Mouse (Mus musculus): ENCODE measurements around the gene Alk. TPM values are rescaled to one million over a fixed set of nuclear protein-coding genes. Genes with fewer than 3 reads are reported as not detected.

Gene Alk
- not detected in 2 replicates for polyA plus RNA-seq (2012)

- TF ChIP-seq GATA1 (IDR thresholded peaks at IDR 0.05; ENCODE audit: low read length) = no peak
Observed at GRCm38 (mm10) chr17:72604610-72604980, at the start of gene Alk. TSS of gene Alk (minus strand) at chr17:72604627.

DNA sequence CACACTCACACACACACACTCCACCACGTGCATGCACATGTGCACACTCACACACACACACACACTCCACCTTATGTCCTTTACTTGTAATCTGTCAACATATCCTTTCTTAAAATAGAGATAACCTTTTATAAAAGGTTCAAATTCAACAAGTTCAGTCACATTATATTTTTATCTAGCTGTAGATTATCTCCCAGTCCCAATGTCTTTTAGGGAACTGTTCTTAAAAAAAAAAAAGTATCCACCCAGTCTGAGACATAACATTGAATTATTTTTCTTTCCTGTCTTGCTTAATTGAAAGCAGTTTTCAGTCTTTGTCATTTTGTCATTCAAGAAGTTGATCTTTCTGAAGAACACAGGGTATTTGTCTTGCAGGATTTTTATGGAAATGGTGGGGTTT is 48.4 kb upstream of the Alk start:
- TF ChIP-seq GATA1 (IDR thresholded peaks at IDR 0.05; ENCODE audit: low read length) = no peak

- TF ChIP-seq GATA1 (IDR thresholded peaks at IDR 0.05; ENCODE audit: low read length) = no peak
Observed at GRCm38 (mm10) chr17:72648607-72649217, 44.3 kb upstream of the Alk start.

DNA sequence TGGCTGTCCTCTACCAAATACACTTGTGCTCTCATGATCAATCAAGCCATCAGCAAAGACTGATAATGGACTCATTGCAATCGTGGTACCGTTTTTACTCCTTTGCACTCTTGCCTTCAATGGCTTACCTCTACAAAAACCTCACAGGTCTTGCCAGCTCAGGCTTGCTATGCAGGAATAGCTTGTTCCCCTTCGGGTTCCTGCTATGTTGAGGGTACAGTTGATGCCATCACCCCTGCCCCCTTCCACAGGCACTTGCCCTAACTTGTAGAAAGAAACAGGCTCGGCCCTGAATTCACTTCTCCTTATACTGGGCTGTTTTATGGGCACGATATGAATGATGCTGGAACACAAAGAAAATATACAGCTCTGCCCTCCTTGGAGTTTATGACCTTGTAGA is 41.7 kb upstream of the Alk start:
- no peak for TF ChIP-seq GATA1 (IDR thresholded peaks at IDR 0.05; ENCODE audit: low read length)

GRCm38 (mm10) chr17:72640095-72640494 is 35.7 kb upstream of the Alk start:
- TF ChIP-seq GATA1 (IDR thresholded peaks at IDR 0.05; ENCODE audit: low read length) = no peak

- TF ChIP-seq GATA1 (IDR thresholded peaks at IDR 0.05; ENCODE audit: low read length) = no peak
Observed at GRCm38 (mm10) chr17:72639400-72639799, 35.0 kb upstream of the Alk start.

- TF ChIP-seq GATA1 (IDR thresholded peaks at IDR 0.05; ENCODE audit: low read length) = no peak
Observed at GRCm38 (mm10) chr17:72606251-72606650, 1.8 kb upstream of the Alk start.

DNA sequence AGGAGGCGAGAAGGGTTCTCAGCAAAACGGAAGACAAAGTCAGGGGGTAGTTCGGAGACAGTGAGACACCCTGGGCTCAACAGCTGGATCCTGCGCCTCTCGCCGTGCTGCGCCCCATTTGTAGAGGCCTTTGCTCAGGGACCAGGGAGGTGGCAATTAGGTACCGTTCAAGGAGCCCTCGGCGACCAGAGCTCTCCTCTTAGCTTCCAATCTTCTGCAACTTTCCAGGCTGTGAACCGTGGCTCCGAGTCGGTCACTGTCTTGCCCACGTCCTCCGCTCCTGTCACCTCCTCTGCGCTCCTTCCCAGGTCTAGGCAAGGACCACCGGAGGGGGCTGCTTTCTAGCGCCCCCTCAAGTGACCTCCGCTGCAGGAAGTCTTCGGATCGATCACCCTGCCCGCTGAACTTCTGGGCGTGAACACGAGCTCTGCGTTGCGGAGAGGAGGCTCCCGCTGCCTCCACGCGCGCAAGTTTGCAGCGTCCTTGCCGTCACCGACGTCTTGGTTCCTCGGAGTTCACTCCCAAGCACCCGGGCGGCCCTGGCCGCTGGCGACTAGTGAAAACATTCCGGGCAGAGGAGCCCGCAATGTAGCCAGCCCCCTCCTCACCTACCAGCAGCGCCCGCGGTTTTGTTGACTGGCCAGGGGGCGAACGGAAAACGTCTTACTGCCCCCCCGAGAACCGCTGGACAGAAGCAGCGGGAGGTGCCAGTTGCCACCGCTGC is 379 bp downstream of the Alk start:
- no peak for TF ChIP-seq GATA1 (IDR thresholded peaks at IDR 0.05; ENCODE audit: low read length)

DNA sequence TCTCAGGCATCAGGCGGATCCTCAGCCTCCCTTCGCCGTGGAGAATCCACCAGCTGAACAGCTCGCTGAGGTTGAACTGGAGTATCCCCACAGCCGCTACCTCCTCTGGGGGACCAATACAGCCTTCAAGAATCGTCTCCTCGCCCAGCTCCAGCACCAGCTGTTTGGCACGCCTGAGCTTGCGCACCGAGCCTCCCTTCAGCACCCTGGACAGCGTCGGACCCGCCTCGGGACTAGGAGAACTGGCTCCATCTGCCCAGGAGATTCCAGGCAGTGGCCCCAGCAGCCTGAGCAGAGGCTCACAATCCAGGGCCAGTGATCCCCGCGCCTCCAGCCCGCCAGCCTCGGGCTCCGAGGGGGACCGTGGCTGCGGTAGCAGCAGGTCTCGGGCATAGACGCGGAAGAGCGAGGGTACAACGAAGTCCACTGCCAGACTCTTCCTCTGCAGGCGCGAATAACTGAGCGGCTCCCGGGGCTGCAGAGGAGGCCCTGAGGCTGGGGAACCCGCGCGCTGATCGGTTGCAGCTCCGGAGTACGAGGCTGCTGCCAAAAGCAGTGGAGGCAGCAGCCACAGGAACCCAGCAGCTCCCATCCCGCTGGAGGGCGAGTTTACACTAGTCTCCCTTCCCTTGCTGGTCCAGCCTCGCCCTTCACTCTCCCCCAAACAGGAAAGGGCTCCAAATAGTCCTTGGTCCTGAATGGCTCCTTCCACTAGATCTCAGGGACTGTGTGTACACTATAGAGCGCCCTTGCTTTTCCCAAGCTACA is 1.1 kb downstream of the Alk start:
- no peak for TF ChIP-seq GATA1 (IDR thresholded peaks at IDR 0.05; ENCODE audit: low read length)

DNA sequence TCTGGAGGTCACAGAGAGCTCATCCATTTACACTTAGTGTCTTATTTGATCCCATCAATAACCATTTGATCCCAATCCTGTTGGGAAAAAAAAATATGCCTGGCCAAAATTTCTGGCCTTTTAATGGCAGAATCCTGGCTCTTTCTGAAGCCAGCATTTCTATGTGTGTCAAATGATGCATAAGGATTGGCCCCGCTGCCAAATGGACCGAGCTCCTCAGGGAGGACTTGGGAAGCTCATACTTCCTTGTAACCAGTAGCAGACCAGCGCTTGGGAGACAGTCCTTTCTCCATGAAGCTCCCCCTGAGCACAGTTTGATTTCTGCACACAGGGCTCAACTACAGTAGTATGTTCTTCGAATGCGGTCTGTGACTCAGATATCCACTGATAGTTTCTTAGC is 3.6 kb downstream of the Alk start:
- no peak for TF ChIP-seq GATA1 (IDR thresholded peaks at IDR 0.05; ENCODE audit: low read length)

DNA sequence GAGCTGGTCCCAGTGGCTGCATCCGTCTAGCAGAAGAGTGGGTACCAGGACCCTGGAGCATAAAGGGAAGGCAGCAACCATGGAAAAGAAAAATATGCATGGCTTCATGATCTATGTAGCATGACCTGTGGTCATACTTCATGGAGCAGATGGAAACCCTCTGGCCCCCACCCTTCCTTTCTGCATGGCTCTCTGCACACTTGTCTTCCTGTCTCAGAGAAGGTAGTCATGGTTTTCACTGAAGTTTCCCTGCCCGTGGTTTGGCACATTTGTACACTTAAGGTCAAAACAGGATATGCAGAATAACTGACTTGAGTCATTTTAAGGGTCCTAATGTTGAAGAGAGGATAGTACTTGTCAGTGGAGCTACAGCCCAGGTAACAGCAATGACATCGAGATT is 16.8 kb downstream of the Alk start:
- TF ChIP-seq GATA1 (IDR thresholded peaks at IDR 0.05; ENCODE audit: low read length) = no peak

DNA sequence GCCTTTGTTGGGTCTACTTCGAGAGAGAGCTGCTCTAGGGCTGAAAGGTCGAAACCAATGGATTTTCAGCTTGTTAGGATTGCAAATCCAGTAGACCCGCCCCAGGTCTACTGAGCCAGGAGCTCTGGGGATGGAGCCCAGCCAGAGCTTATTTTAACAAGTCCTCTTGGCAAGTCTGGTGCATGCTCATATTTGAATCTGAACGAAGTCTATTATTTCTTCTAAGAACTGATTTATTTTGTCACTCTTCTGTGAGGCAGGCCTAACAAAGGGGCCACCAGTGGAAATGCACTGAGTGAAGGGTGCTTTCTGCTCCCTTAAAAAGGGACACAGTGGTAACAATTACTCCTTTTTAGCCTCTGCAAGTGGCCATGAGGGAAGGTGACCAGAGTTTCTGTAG is 24.3 kb downstream of the Alk start:
- no peak for TF ChIP-seq GATA1 (IDR thresholded peaks at IDR 0.05; ENCODE audit: low read length)

GRCm38 (mm10) chr17:72579321-72579720 is 25.1 kb downstream of the Alk start:
- TF ChIP-seq GATA1 (IDR thresholded peaks at IDR 0.05; ENCODE audit: low read length) = no peak

GRCm38 (mm10) chr17:72571379-72571778 is 33.0 kb downstream of the Alk start:
- TF ChIP-seq GATA1 (IDR thresholded peaks at IDR 0.05; ENCODE audit: low read length) = no peak

DNA sequence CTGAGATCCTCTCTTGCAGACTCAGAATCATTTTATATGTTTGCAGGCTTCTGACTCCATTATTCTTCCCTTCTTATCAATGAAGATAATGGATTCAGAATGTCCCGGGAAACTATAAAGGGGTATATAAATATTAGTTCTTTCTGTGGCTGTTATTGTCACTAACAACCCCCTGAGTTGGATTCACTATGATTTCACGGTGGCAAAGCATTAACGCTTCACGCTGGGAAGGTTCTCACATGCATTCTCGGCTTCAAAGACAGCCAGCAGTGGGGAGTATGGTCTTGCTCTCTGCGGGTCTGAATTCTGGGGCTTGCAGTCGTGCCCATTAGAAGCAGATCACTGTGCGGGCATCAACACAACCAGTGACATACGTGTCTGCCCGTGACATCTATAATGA is 34.9 kb downstream of the Alk start:
- no peak for TF ChIP-seq GATA1 (IDR thresholded peaks at IDR 0.05; ENCODE audit: low read length)

GRCm38 (mm10) chr17:72563423-72563822 is 41.0 kb downstream of the Alk start:
- no peak for TF ChIP-seq GATA1 (IDR thresholded peaks at IDR 0.05; ENCODE audit: low read length)

- TF ChIP-seq GATA1 (IDR thresholded peaks at IDR 0.05; ENCODE audit: low read length) = no peak
Observed at GRCm38 (mm10) chr17:72561471-72561870, 43.0 kb downstream of the Alk start.

Measured in G1E-ER4 (cell line).